Mouse (Mus musculus): Measurements from ENCODE around the gene Ccdc42. TPM values are rescaled to one million over a fixed set of nuclear protein-coding genes. Genes with fewer than 3 reads are reported as not detected.

Ccdc42 gene
- polyA plus RNA-seq (2017; shearing (Covaris generic)): not detected

GRCm38 (mm10) chr11:68586721-68587120, at the start of gene Ccdc42:
Ccdc42 (plus strand) TSS chr11:68587021.

GRCm38 (mm10) chr11:68555918-68556584, 30.8 kb upstream of the Ccdc42 start, which contains the start of gene Mfsd6l:
Mfsd6l (plus strand) TSS chr11:68556186.

Other genes with a start within 250 kb of the Ccdc42 start
- 0.34 TPM for gene Ntn1, start 186.2 kb upstream of the Ccdc42 start, polyA plus RNA-seq (2017; shearing (Covaris generic))
- 133 TPM for gene Pik3r5, start 154.9 kb upstream of the Ccdc42 start, polyA plus RNA-seq (2017; shearing (Covaris generic))
- gene Pik3r6, start 84.0 kb upstream of the Ccdc42 start, polyA plus RNA-seq (2017; shearing (Covaris generic)): not detected
- not detected for gene Mfsd6l, start 30.8 kb upstream of the Ccdc42 start, polyA plus RNA-seq (2017; shearing (Covaris generic))
- gene Myh10, start 104.5 kb downstream of the Ccdc42 start, polyA plus RNA-seq (2017; shearing (Covaris generic)): 2.9 TPM

Measured in naive thymus-derived CD4-positive, alpha-beta T cell, adult 5 months (primary cell).